Mouse (Mus musculus) megakaryocyte progenitor cell, adult 5-6 weeks (primary cell): ENCODE results near the gene Eif5a2. TPM values are rescaled to one million over a fixed set of nuclear protein-coding genes. Genes with fewer than 3 reads are reported as not detected.

Experiments used
- ATAC-seq: replicated peaks from 2 replicates; pipeline ENCODE4 v1.8.0; 2016; ENCODE audit warnings: mild to moderate bottlenecking, moderate TSS enrichment, inconsistent platforms; ENCODE audit not compliant: poor library complexity
- total RNA-seq, 2 experiments: library from RNA; stranded (forward) in 1 of 2; stranded (reverse) in 1 of 2; fragments of 157-497, 149-512 nt in 1 of 2; fragments of 200-1000 nt in 1 of 2; gene quantifications; 2 replicates each; pipeline versions ENCODE4 v1.2.3 to v1.2.4; 2015 to 2017

Gene Eif5a2
- total RNA-seq, 2 experiments from 2014 or later: 1.4 to 3.0 TPM

DNA sequence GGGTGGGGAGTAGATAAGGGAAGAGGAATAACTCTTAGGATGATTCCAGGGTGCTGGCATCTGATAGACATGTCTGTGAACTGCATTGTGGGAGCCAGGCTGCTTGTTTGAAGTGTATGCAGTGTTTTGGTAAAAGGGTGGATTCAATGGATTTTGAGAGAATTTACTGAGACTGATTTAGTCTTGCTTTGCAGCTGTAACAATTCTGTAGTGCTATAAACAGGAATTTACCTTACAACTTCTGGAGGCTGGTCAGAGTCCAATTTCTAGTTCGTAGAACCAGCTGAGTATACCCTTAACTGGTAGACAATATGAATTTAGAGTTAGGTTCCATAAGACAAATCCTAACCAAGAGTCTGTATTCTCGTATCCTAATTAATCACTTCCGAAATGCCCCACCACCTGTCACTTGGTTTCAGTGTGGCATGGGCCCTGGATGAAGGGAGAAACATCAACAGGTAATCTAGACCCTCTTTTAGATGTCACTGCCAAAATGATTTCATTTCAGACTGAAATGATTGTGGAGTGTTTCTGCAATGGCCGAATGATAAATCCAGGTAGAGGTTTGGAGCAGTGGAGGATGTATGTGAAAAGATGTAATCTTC lies 27.1 kb downstream of the Eif5a2 start:
- no peak for ATAC-seq

- no peak for ATAC-seq
These were observed 30.4 kb downstream of the Eif5a2 start for GRCm38 (mm10) chr3:28811441-28811840.

- ATAC-seq: peak; percentile 95
These were observed 33.3 kb downstream of the Eif5a2 start for GRCm38 (mm10) chr3:28814361-28814760.

- no peak for ATAC-seq
These were observed 35.0 kb downstream of the Eif5a2 start for GRCm38 (mm10) chr3:28816010-28816540.

GRCm38 (mm10) chr3:28826272-28826671 lies 45.2 kb downstream of the Eif5a2 start:
- no peak for ATAC-seq

GRCm38 (mm10) chr3:28827605-28828004 lies 46.5 kb downstream of the Eif5a2 start:
- no peak for ATAC-seq

DNA sequence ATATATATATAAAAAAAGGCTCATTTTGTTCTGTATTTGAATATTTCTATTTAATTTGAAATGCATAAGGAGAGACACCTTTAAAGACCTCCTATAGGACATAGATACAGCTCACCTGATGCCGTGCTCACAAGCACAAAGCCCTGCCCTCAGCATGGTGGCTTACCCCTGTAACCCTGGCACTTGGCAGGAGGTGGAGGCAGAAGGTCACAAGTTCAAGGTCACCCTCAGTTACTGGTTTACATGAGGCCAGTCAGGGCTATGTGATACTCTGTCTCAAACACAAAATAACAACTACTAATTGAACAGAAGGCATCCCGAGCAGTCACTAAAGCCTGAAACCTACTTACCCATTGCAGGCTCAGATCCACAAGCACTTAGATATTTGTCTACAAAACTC lies 48.4 kb downstream of the Eif5a2 start:
- no peak for ATAC-seq

DNA sequence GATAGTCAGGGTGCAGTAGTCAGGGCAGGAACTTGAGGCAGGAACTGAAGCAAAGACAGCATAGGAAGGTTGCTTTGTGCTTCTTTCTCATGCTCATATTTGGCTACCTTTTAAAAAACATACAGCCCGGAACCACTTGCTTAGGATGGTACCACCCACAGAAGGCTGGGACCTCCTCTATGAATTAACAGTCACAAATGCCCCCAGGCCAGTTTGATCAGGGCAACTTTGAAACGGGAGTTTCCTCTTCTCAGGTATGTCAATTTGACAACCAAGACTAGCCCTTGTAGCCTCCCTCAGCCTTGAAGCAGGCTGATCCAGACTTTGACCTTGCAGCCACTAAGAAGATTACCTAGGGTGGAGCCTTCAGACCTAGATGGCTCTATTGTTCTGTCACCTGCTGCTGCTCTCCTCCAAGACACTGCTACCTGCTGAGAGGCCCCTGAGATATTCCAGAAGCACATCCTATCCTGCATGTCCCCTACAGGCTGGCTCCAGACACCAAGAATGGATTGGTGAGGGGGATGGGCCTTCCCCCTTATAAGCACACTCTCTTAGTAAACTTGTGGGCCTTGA lies 55.8 kb downstream of the Eif5a2 start:
- ATAC-seq: no peak

DNA sequence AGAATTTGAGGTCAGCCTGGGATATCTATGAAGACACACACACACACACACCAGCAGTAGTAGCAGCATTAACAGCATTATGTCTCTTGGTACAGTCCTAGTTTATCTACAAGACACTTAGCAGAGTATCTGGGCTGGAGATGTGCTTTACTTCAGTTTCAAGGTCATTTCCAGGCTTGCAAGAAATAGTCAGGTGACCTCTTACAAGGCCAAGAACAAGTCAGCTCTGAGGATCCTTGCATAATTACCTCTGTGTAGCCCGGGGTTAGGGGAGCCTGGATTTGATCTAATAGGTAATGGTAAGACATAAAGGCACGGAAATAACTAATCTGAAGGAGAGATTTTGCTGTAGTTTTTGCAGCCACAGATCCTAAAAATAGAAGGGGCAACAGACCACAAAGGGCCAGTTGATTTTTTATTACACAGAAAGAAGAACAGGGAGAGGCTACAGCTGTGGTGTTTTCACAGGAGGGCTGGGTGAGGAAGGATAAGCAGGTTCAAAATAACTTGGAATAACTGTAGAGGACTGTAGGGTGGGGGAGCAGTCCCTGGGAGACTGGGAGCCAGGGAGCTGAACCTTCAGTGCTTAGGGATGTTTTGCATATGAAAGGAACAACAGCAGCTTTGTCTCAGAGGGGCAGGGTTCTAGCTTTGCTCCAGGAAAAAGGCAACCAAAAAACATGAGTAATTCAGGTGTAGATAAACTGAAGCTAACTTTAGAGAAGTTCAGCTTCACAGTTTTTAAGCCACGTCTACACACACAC lies 61.0 kb downstream of the Eif5a2 start:
- ATAC-seq: peak; percentile 29; the same call in 1 of the 2 replicates

DNA sequence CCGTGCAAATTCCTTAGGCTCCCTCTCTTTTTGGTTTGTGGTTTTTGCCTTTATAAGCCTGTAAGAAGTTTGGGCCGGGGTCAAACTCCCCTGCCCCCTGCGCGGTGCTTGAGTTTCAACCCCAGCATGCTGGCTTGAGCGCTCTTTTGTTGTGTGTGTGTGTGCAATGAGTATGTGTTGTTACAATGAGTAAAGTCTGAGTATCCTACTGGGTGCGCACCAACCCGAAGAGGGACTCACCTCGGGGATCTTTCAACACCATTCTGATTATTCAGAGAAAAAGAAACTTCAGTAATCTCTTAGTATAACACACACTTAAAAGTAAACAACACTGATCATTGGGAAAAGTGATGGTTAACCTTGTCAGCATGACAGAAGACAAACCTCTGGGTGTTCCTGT lies 62.2 kb downstream of the Eif5a2 start:
- no peak for ATAC-seq

- no peak for ATAC-seq
These were observed 66.0 kb downstream of the Eif5a2 start for GRCm38 (mm10) chr3:28847115-28847514.

Other genes with a start within 250 kb of the Eif5a2 start
- not detected in 2 replicates for gene Slc2a2, start 83.4 kb upstream of the Eif5a2 start, total RNA-seq (2015)
- not detected in 2 replicates for gene Slc2a2, start 83.4 kb upstream of the Eif5a2 start, total RNA-seq (2017)
- gene Rpl22l1, start 24.2 kb downstream of the Eif5a2 start, total RNA-seq (2015): 915 and 1,007 TPM in 2 replicates
- 102 and 149 TPM in 2 replicates for gene Rpl22l1, start 24.2 kb downstream of the Eif5a2 start, total RNA-seq (2017)
- not detected in 2 replicates for gene Gm1527, start 111.3 kb downstream of the Eif5a2 start, total RNA-seq (2015)
- not detected in 2 replicates for gene Gm1527, start 111.3 kb downstream of the Eif5a2 start, total RNA-seq (2017)